Mouse (Mus musculus) liver, adult 2 months (tissue): ENCODE measurements around the gene Ccl27a. TPM values are rescaled to one million over a fixed set of nuclear protein-coding genes. Genes with fewer than 3 reads are reported as not detected.

Experiments
- DNase-seq: peaks from one replicate; pipeline ENCODE4 v3.0.0-alpha.2; 2011; ENCODE audit warnings: low read depth, low spot score; ENCODE audit errors: extremely low read depth
- H3K27ac ChIP-seq: fragments of 200-500 bp; replicated peaks from 2 replicates; pipeline ENCODE4 v1.5.1; 2012; ENCODE audit warnings: low read depth, mild to moderate bottlenecking, control low read depth, inconsistent platforms, low read length; ENCODE audit not compliant: insufficient read depth
- H3K27me3 ChIP-seq: fragments of 200-500 bp; 2 replicates; pipeline ENCODE4 v1.6.1; 2012; ENCODE audit warnings: mild to moderate bottlenecking, moderate library complexity, low read length, inconsistent platforms; ENCODE audit not compliant: control insufficient read depth, insufficient read depth
- H3K36me3 ChIP-seq: fragments of 200-500 bp; 2 replicates; pipeline ENCODE4 v1.6.1; 2012; ENCODE audit warnings: low read length, inconsistent platforms; ENCODE audit not compliant: control insufficient read depth, insufficient read depth
- H3K4me1 ChIP-seq: fragments of 200-500 bp; 2 replicates; pipeline ENCODE4 v1.6.1; 2011; ENCODE audit warnings: low read length; ENCODE audit not compliant: control insufficient read depth, insufficient read depth
- H3K4me3 ChIP-seq: fragments of 200-500 bp; 2 replicates; pipeline ENCODE4 v1.5.1; 2011; ENCODE audit warnings: low read depth, mild to moderate bottlenecking, control low read depth, low read length, moderate library complexity; ENCODE audit not compliant: insufficient read depth
- H3K79me2 ChIP-seq: fragments of 200-500 bp; 2 replicates; pipeline ENCODE4 v1.6.1; 2012; ENCODE audit warnings: inconsistent platforms, mild to moderate bottlenecking, low read length, moderate library complexity; ENCODE audit not compliant: control insufficient read depth, insufficient read depth
- H3K9ac ChIP-seq: fragments of 200-500 bp; 2 replicates; pipeline ENCODE4 v1.6.1; 2012; ENCODE audit warnings: low read depth, mild to moderate bottlenecking, control low read depth, inconsistent platforms, low read length
- CTCF ChIP-seq: fragments of 200-500 bp; IDR thresholded peaks from 2 replicates; pipeline ENCODE4 v1.5.1; 2011; ENCODE audit warnings: low read depth, low read length, control low read depth
- POLR2A ChIP-seq: fragments of 200-500 bp; IDR thresholded peaks from 2 replicates; pipeline ENCODE4 v1.6.1; 2011; ENCODE audit warnings: low read length, control low read depth; ENCODE audit not compliant: insufficient read depth; ENCODE audit errors: extremely low read depth
- WGBS: fragments of 180-500 bp; shearing (Covaris S2); methylation state at CpG from one replicate; pipeline ENCODE4 v1.1.7; 2018; 5-methylcytosine and 5-hydroxymethylcytosine counted together
- polyA plus RNA-seq: library from polyadenylated mRNA; depleted of rRNA; stranded (reverse); fragments of >200 nt; gene quantifications from 2 replicates; pipeline ENCODE4 v1.2.3, GENCODE M21; 2012; rRNA removed
- total RNA-seq: library from RNA; depleted of rRNA; stranded (reverse); fragments of >200 nt; gene quantifications from 2 replicates; pipeline ENCODE4 v1.2.3, GENCODE M21; 2014; rRNA removed

The Ccl27a gene
- total and polyA plus RNA-seq, 2 experiments: 11.9 to 33.3 TPM

DNA sequence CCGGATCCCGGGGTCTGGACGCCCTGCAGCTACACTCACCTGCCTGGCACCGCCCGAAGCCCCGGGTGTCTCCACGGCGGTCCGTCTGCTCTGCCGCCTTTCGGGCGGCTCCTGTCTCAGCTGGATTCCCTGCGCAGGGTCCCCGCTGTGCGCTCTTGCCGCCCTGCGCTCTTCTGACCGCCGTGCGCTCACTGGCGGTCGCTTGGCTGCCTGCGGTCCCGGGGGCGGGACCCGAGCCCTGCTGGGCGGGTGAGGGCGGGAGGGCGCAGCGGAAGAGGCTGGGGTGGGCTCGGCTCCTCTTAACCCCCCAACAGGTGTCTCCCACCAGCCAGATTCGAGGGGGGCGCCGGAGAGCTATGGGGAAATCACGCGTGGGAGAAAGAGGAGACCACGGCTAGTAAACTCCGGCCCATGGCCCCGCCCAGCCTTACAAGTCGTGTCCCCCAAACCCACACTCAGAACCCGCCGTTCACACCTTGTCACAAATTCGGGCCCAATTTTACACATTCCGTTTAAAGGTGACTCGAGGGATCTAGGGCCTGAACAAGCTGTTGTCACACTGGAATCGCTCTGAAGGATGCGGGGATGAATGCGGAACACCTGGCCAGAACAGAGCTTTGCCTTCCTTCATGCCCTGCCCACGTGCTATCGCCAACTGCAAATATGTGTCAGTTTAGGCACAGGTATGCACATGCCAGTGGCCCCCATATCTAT lies 42.8 kb downstream of the Ccl27a start, which contains the start of gene Arid3c:
Gene Arid3c, minus strand, starts transcription at position 91 of the 714 bp plus-strand sequence.
- Histone ChIP-seq H3K27me3 (peaks cover 15% of the 10 kb centered on the region; the same call in 1 of the 2 replicates), H3K4me1 (no peaks in the 10 kb centered on the region), H3K36me3 (no peaks in the 10 kb centered on the region), H3K79me2 (no peaks in the 10 kb centered on the region), H3K9ac (no peak within 1 kb of the TSS; the same call in 1 of the 2 replicates), H3K4me3 (no peak within 1 kb of the TSS; the same call in 1 of the 2 replicates), H3K27ac (no peak within 1 kb of the TSS)
- TF ChIP-seq POLR2A: no peak
- no peak for TF ChIP-seq CTCF
- DNase-seq: no peak
- WGBS: 4% methylated on average over 50 of the region's 50 CpGs

DNA sequence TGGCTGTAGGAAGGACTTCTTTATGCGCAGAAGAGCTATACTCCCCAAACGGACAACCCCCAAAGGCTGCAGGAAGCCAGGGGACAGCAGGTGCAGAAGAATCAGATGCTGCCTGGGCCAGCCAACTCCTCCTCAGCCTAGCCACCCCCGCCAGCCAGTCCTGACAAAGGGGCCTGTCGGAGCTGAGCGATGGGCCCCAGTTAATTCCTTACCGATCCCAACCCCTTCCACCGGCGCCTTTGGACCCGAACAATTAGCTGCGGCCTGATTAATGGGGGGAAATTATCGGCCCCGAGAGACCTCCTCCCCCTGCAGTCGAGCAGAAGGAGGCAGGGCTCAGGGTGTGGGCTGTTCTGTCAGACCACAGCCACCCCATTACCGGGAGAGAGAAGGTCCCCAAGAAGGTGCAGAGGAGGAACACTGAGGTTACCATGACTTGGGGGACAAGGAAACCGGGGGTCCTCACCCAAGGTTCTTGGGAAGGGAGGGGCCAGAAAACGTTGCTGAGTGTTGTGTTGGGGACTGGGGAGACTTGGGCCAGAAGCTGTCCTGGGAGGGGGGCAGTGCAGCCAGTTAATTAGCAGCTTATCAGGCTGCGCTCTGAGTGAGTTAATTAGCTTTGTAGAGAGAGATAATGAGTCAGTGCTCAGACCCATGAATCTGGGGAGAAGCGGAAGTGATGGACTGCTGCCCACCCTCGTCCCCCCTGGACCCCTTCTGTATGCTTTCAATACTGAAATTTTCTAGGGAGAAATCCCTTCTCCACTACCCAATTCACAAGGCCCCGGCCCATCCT lies 47.0 kb downstream of the Ccl27a start:
- no peaks in the 10 kb centered on the region for H3K79me2 ChIP-seq
- H3K4me3 ChIP-seq: no peak overlapping the region
- no peak for DNase-seq
- peaks cover 15% of the 10 kb centered on the region; the same call in 1 of the 2 replicates for H3K27me3 ChIP-seq
- H3K4me1 ChIP-seq: peaks cover 4% of the 10 kb centered on the region; the same call in 1 of the 2 replicates
- H3K9ac ChIP-seq: no peak overlapping the region
- no peak for TF ChIP-seq CTCF
- TF ChIP-seq POLR2A: no peak
- H3K36me3 ChIP-seq: no peaks in the 10 kb centered on the region
- WGBS: 38% methylated on average over 20 of the region's 20 CpGs
- no peak overlapping the region for H3K27ac ChIP-seq

DNA sequence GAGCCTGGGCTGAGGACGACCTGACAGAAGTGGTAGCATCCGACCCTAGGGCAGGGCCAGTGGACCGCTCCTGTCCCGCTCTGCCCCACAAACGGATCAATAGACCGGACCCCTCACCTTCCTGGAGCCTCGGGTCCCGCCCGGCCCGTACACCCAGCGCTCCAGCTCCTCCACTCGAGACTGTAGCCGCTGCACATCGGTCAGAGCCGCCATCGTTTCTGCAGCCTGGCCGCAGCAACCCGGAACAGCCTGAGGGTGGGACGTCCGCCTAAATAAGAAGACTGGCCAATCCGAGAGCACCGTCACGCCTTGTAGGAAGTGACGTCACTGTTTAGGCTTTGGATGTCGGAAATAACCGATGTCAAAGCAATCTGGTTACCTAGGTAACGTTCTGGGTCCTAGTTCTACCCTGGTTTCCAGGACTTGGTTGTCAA lies 51.1 kb downstream of the Ccl27a start, which contains the start of gene Dctn3:
Gene Dctn3, minus strand, starts transcription at position 253 of the 434 bp plus-strand sequence.
- Histone ChIP-seq H3K27me3 (peaks cover 5% of the 10 kb centered on the region; the same call in 1 of the 2 replicates), H3K4me1 (peaks cover 5% of the 10 kb centered on the region; the same call in 1 of the 2 replicates), H3K36me3 (peaks cover 8% of the 10 kb centered on the region), H3K79me2 (no peaks in the 10 kb centered on the region; the same call in 1 of the 2 replicates), H3K4me3 (peak within 1 kb of the TSS; percentile 75), H3K9ac (peak within 1 kb of the TSS; percentile 84), H3K27ac (no peak within 1 kb of the TSS)
- peak; percentile 82; the same call in 1 of the 2 replicates for TF ChIP-seq POLR2A
- no peak for TF ChIP-seq CTCF
- under 1% methylated on average over 27 of the region's 27 CpGs for WGBS
- peak; percentile 88 for DNase-seq

Other genes starting within 250 kb of the Ccl27a start
- 1.5 and 3.2 TPM in 2 replicates for gene Fam219a, start 204.7 kb downstream of the Ccl27a start, total RNA-seq
- 4.8 and 6.5 TPM in 2 replicates for gene Fam219a, start 204.7 kb downstream of the Ccl27a start, polyA plus RNA-seq
- gene Dnaic1, start 204.5 kb downstream of the Ccl27a start, total RNA-seq: 0.18 and 1.2 TPM in 2 replicates
- gene Dnaic1, start 204.5 kb downstream of the Ccl27a start, polyA plus RNA-seq: 0.78 and 2.3 TPM in 2 replicates
- 26.4 and 42.8 TPM in 2 replicates for gene Enho, start 133.9 kb downstream of the Ccl27a start, total RNA-seq
- 51.1 and 114 TPM in 2 replicates for gene Enho, start 133.9 kb downstream of the Ccl27a start, polyA plus RNA-seq
- gene Cntfr, start 77.2 kb downstream of the Ccl27a start, total RNA-seq: 0.74 and 0.87 TPM in 2 replicates
- 1.8 and 2.3 TPM in 2 replicates for gene Cntfr, start 77.2 kb downstream of the Ccl27a start, polyA plus RNA-seq
- gene Il11ra1, start 74.3 kb downstream of the Ccl27a start, total RNA-seq: 38.6 and 42.4 TPM in 2 replicates
- gene Il11ra1, start 74.3 kb downstream of the Ccl27a start, polyA plus RNA-seq: 129 and 155 TPM in 2 replicates
- gene Rpp25l, start 60.7 kb downstream of the Ccl27a start, total RNA-seq: 20.5 and 21.4 TPM in 2 replicates
- 59.1 and 60.6 TPM in 2 replicates for gene Rpp25l, start 60.7 kb downstream of the Ccl27a start, polyA plus RNA-seq
- 33.4 and 40.2 TPM in 2 replicates for gene Dctn3, start 51.1 kb downstream of the Ccl27a start, total RNA-seq
- gene Dctn3, start 51.1 kb downstream of the Ccl27a start, polyA plus RNA-seq: 43.2 and 44.5 TPM in 2 replicates
- not detected in 2 replicates for gene Arid3c, start 43.1 kb downstream of the Ccl27a start, total RNA-seq
- not detected in 2 replicates for gene Arid3c, start 43.1 kb downstream of the Ccl27a start, polyA plus RNA-seq
- 52.4 and 57.9 TPM in 2 replicates for gene Galt, start 19.0 kb downstream of the Ccl27a start, total RNA-seq
- gene Galt, start 19.0 kb downstream of the Ccl27a start, polyA plus RNA-seq: 204 and 217 TPM in 2 replicates
- gene Sigmar1, start 18.1 kb downstream of the Ccl27a start, total RNA-seq: 69.3 and 82.2 TPM in 2 replicates
- 362 and 423 TPM in 2 replicates for gene Sigmar1, start 18.1 kb downstream of the Ccl27a start, polyA plus RNA-seq
- gene Gm21541, start 129.4 kb upstream of the Ccl27a start, total RNA-seq: not detected in 2 replicates
- gene Gm21541, start 129.4 kb upstream of the Ccl27a start, polyA plus RNA-seq: not detected in 2 replicates
- not detected in 2 replicates for gene Gm20878, start 167.3 kb upstream of the Ccl27a start, total RNA-seq
- gene Gm20878, start 167.3 kb upstream of the Ccl27a start, polyA plus RNA-seq: 0.27 and 0.33 TPM in 2 replicates
- not detected in 2 replicates for gene Fam205a4, start 191.8 kb upstream of the Ccl27a start, total RNA-seq
- gene Fam205a4, start 191.8 kb upstream of the Ccl27a start, polyA plus RNA-seq: not detected in 2 replicates